Mouse (Mus musculus): ENCODE data around the gene Ttpal. TPM values are rescaled to one million over a fixed set of nuclear protein-coding genes. Genes with fewer than 3 reads are reported as not detected.

Gene Ttpal
- polyA plus RNA-seq, 1 experiment from 2014 or later: 41.6 TPM

GRCm38 (mm10) chr2:163577986-163578385 lies 24.1 kb upstream of the Ttpal start:
- H3K9me3 ChIP-seq: no peaks in the 10 kb centered on the region
- H3K4me1 ChIP-seq (replicated peaks): no peaks in the 10 kb centered on the region
- ATAC-seq (ENCODE audit: low FRiP score, low read depth): no peak
- H3K27me3 ChIP-seq: no peaks in the 10 kb centered on the region
- H3K36me3 ChIP-seq: no peaks in the 10 kb centered on the region
- no peak overlapping the region for H3K4me2 ChIP-seq
- 98% methylated on average over 2 of the region's 2 CpGs for WGBS
- H3K9ac ChIP-seq: no peak overlapping the region
- no peak overlapping the region for H3K27ac ChIP-seq (replicated peaks)
- no peak overlapping the region for H3K4me3 ChIP-seq

- Histone ChIP-seq H3K36me3 (no peaks in the 10 kb centered on the region), H3K4me3 (no peak overlapping the region), H3K9me3 (no peaks in the 10 kb centered on the region), H3K27me3 (no peaks in the 10 kb centered on the region), H3K4me1 (replicated peaks) (no peaks in the 10 kb centered on the region), H3K9ac (no peak overlapping the region), H3K4me2 (no peak overlapping the region), H3K27ac (replicated peaks) (no peak overlapping the region)
- 86% methylated on average over 13 of the region's 13 CpGs for WGBS
- ATAC-seq (ENCODE audit: low FRiP score, low read depth): no peak
Measured at GRCm38 (mm10) chr2:163580069-163580945, 21.8 kb upstream of the Ttpal start.

- no peak; the same call in 1 of the 2 replicates for ATAC-seq (ENCODE audit: low FRiP score, low read depth)
- 78% methylated on average over 10 of the region's 10 CpGs for WGBS
Measured at GRCm38 (mm10) chr2:163583226-163584087, 18.7 kb upstream of the Ttpal start.

GRCm38 (mm10) chr2:163584088-163584426 lies 18.1 kb upstream of the Ttpal start:
- 76% methylated on average over 10 of the region's 10 CpGs for WGBS
- ATAC-seq (ENCODE audit: low FRiP score, low read depth): no peak

More at GRCm38 (mm10) chr2:163583226-163584087, 18.7 kb upstream of the Ttpal start:
- no peaks in the 10 kb centered on the region for H3K9me3 ChIP-seq
- H3K36me3 ChIP-seq: no peaks in the 10 kb centered on the region
- H3K4me1 ChIP-seq (replicated peaks): no peaks in the 10 kb centered on the region; the same call in 1 of the 2 replicates
- no peak overlapping the region for H3K9ac ChIP-seq
- no peak overlapping the region for H3K4me3 ChIP-seq
- H3K4me2 ChIP-seq: no peak overlapping the region
- no peak overlapping the region for H3K27ac ChIP-seq (replicated peaks)
- no peaks in the 10 kb centered on the region for H3K27me3 ChIP-seq

GRCm38 (mm10) chr2:163586384-163587261 lies 15.5 kb upstream of the Ttpal start:
- Histone ChIP-seq H3K27ac (replicated peaks) (no peak overlapping the region), H3K4me1 (replicated peaks) (no peaks in the 10 kb centered on the region; the same call in 1 of the 2 replicates), H3K27me3 (no peaks in the 10 kb centered on the region), H3K4me3 (no peak overlapping the region), H3K9ac (no peak overlapping the region), H3K36me3 (no peaks in the 10 kb centered on the region), H3K9me3 (no peaks in the 10 kb centered on the region), H3K4me2 (no peak overlapping the region)
- ATAC-seq (ENCODE audit: low FRiP score, low read depth): no peak
- 47% methylated on average over 19 of the region's 19 CpGs for WGBS

More at GRCm38 (mm10) chr2:163584088-163584426, 18.1 kb upstream of the Ttpal start:
- Histone ChIP-seq H3K9ac (no peak overlapping the region), H3K4me3 (no peak overlapping the region), H3K36me3 (no peaks in the 10 kb centered on the region), H3K27me3 (no peaks in the 10 kb centered on the region), H3K27ac (replicated peaks) (no peak overlapping the region), H3K9me3 (no peaks in the 10 kb centered on the region), H3K4me2 (no peak overlapping the region), H3K4me1 (replicated peaks) (no peaks in the 10 kb centered on the region; the same call in 1 of the 2 replicates)

- no peaks in the 10 kb centered on the region for H3K27me3 ChIP-seq
Measured at GRCm38 (mm10) chr2:163587506-163587905, 14.6 kb upstream of the Ttpal start.

GRCm38 (mm10) chr2:163590211-163590610 lies 11.9 kb upstream of the Ttpal start:
- no peaks in the 10 kb centered on the region for H3K36me3 ChIP-seq
- H3K9ac ChIP-seq: no peak overlapping the region
- no peaks in the 10 kb centered on the region for H3K27me3 ChIP-seq
- H3K4me2 ChIP-seq: no peak overlapping the region
- no peak for ATAC-seq (ENCODE audit: low FRiP score, low read depth)
- no peak overlapping the region for H3K4me3 ChIP-seq
- WGBS: 73% methylated on average over 12 of the region's 12 CpGs
- no peaks in the 10 kb centered on the region; the same call in 1 of the 2 replicates for H3K4me1 ChIP-seq (replicated peaks)
- H3K27ac ChIP-seq (replicated peaks): no peak overlapping the region
- no peaks in the 10 kb centered on the region for H3K9me3 ChIP-seq

More at GRCm38 (mm10) chr2:163587506-163587905, 14.6 kb upstream of the Ttpal start:
- H3K27ac ChIP-seq (replicated peaks): no peak overlapping the region
- no peak for ATAC-seq (ENCODE audit: low FRiP score, low read depth)
- WGBS: 79% methylated on average over 5 of the region's 5 CpGs
- no peaks in the 10 kb centered on the region for H3K36me3 ChIP-seq
- H3K9me3 ChIP-seq: no peaks in the 10 kb centered on the region
- no peaks in the 10 kb centered on the region; the same call in 1 of the 2 replicates for H3K4me1 ChIP-seq (replicated peaks)
- no peak overlapping the region for H3K4me3 ChIP-seq
- H3K9ac ChIP-seq: no peak overlapping the region
- no peak overlapping the region for H3K4me2 ChIP-seq

- WGBS: 73% methylated on average over 5 of the region's 5 CpGs
- Histone ChIP-seq H3K4me2 (no peak overlapping the region), H3K9me3 (no peaks in the 10 kb centered on the region), H3K4me1 (replicated peaks) (no peaks in the 10 kb centered on the region; the same call in 1 of the 2 replicates), H3K27me3 (no peaks in the 10 kb centered on the region), H3K9ac (no peak overlapping the region), H3K36me3 (no peaks in the 10 kb centered on the region), H3K27ac (replicated peaks) (no peak overlapping the region), H3K4me3 (no peak overlapping the region)
- no peak for ATAC-seq (ENCODE audit: low FRiP score, low read depth)
Measured at GRCm38 (mm10) chr2:163590996-163591395, 11.1 kb upstream of the Ttpal start.

GRCm38 (mm10) chr2:163592084-163592483 lies 10.0 kb upstream of the Ttpal start:
- WGBS: 66% methylated on average over 1 of the region's 1 CpGs

GRCm38 (mm10) chr2:163593636-163594282 lies 8.4 kb upstream of the Ttpal start:
- no peak overlapping the region for H3K4me3 ChIP-seq
- WGBS: 91% methylated on average over 10 of the region's 10 CpGs
- H3K27me3 ChIP-seq: no peaks in the 10 kb centered on the region
- H3K9ac ChIP-seq: no peak overlapping the region
- ATAC-seq (ENCODE audit: low FRiP score, low read depth): no peak
- H3K9me3 ChIP-seq: no peaks in the 10 kb centered on the region
- H3K36me3 ChIP-seq: no peaks in the 10 kb centered on the region
- no peaks in the 10 kb centered on the region for H3K4me1 ChIP-seq (replicated peaks)
- H3K4me2 ChIP-seq: no peak overlapping the region
- H3K27ac ChIP-seq (replicated peaks): no peak overlapping the region

More at GRCm38 (mm10) chr2:163592084-163592483, 10.0 kb upstream of the Ttpal start:
- no peaks in the 10 kb centered on the region for H3K4me1 ChIP-seq (replicated peaks)
- H3K27ac ChIP-seq (replicated peaks): no peak overlapping the region
- no peaks in the 10 kb centered on the region for H3K27me3 ChIP-seq
- H3K4me2 ChIP-seq: no peak overlapping the region
- no peaks in the 10 kb centered on the region for H3K9me3 ChIP-seq
- no peak overlapping the region for H3K9ac ChIP-seq
- H3K36me3 ChIP-seq: no peaks in the 10 kb centered on the region
- no peak for ATAC-seq (ENCODE audit: low FRiP score, low read depth)
- H3K4me3 ChIP-seq: no peak overlapping the region

GRCm38 (mm10) chr2:163595119-163595518 lies 7.0 kb upstream of the Ttpal start:
- no peaks in the 10 kb centered on the region for H3K27me3 ChIP-seq
- no peaks in the 10 kb centered on the region for H3K9me3 ChIP-seq
- no peak overlapping the region for H3K4me3 ChIP-seq
- no peak overlapping the region for H3K4me2 ChIP-seq
- no peak overlapping the region for H3K9ac ChIP-seq
- H3K36me3 ChIP-seq: no peaks in the 10 kb centered on the region
- ATAC-seq (ENCODE audit: low FRiP score, low read depth): no peak
- no peaks in the 10 kb centered on the region for H3K4me1 ChIP-seq (replicated peaks)
- H3K27ac ChIP-seq (replicated peaks): no peak overlapping the region
- WGBS: 25% methylated on average over 2 of the region's 2 CpGs

Measured in hindbrain, embryonic 15.5 days (tissue).